Mouse (Mus musculus): ENCODE data around the gene Meis1.

DNA sequence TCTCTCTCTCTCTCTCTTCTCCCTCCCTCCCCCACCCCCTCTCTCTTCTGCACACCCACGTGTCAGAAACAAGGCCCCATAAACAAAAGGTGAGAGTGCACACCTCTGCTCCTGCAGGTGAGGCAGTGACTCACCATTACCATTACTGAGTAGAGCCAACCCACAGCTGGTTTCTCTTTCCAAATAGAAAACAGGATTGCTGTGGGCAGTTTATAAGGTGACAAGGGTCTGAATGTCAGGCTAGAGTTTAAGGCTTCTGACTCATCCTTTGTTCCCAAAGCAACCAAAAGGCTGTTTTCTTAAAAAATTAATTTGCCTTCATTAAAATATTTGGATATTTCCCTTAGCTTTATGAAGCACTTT is 139.3 kb downstream of the Meis1 start:
- TF ChIP-seq CTCF (IDR thresholded peaks at IDR 0.05; ENCODE audit: low read depth) = no peak
- TF ChIP-seq EP300 (IDR thresholded peaks at IDR 0.05; ENCODE audit: low read depth) = no peak
